Mouse (Mus musculus): Measurements from ENCODE around the gene Eomes. TPM values are rescaled to one million over a fixed set of nuclear protein-coding genes. Genes with fewer than 3 reads are reported as not detected.

Gene Eomes
- polyA plus RNA-seq, 1 experiment: 0.09 TPM

GRCm38 (mm10) chr9:118495933-118496332, 17.9 kb downstream of the Eomes start:
- TF ChIP-seq CTCF (IDR thresholded peaks at IDR 0.05; ENCODE audit: control insufficient read depth, insufficient read depth, insufficient replicate concordance, low read depth, low read length): no peak
- TF ChIP-seq POLR2A (IDR thresholded peaks at IDR 0.05; ENCODE audit: control insufficient read depth, low read depth, low read length): no peak
- H3K4me3 ChIP-seq (ENCODE audit: control insufficient read depth, low read depth, low read length): no peak overlapping the region
- H3K27me3 ChIP-seq (ENCODE audit: control insufficient read depth, insufficient read depth, low read length): no peaks in the 10 kb centered on the region
- H3K36me3 ChIP-seq (ENCODE audit: control insufficient read depth, insufficient read depth, low read length): no peaks in the 10 kb centered on the region
- H3K4me1 ChIP-seq (ENCODE audit: control insufficient read depth, insufficient read depth, low read length): no peaks in the 10 kb centered on the region
- H3K27ac ChIP-seq (ENCODE audit: control insufficient read depth, insufficient read depth, low read depth, low read length): no peak overlapping the region

DNA sequence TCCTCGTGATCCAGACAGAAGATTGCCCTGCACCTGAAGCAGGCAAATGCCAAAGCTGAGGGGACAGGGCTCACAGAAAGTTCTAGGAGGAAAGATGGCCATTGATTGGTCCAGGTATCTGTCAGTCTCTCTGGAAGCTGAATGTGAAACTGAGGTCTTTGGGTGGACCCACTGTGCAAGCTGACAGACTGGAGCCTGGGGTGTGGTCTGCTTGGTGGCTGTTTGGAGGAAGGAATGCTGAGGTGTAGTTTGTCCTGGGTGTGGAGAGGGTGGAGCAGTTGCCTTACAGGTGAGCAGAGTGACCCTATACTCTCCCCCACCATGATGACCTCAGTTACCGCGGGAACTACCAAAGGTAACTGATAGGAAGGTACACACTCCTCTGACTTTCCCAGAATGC, 18.9 kb downstream of the Eomes start:
- H3K4me3 ChIP-seq (ENCODE audit: control insufficient read depth, low read depth, low read length): no peak overlapping the region
- TF ChIP-seq CTCF (IDR thresholded peaks at IDR 0.05; ENCODE audit: control insufficient read depth, insufficient read depth, insufficient replicate concordance, low read depth, low read length) (no peak), POLR2A (IDR thresholded peaks at IDR 0.05; ENCODE audit: control insufficient read depth, low read depth, low read length) (no peak)
- H3K27ac ChIP-seq (ENCODE audit: control insufficient read depth, insufficient read depth, low read depth, low read length): no peak overlapping the region
- H3K27me3 ChIP-seq (ENCODE audit: control insufficient read depth, insufficient read depth, low read length): no peaks in the 10 kb centered on the region
- H3K36me3 ChIP-seq (ENCODE audit: control insufficient read depth, insufficient read depth, low read length): no peaks in the 10 kb centered on the region
- no peaks in the 10 kb centered on the region for H3K4me1 ChIP-seq (ENCODE audit: control insufficient read depth, insufficient read depth, low read length)

DNA sequence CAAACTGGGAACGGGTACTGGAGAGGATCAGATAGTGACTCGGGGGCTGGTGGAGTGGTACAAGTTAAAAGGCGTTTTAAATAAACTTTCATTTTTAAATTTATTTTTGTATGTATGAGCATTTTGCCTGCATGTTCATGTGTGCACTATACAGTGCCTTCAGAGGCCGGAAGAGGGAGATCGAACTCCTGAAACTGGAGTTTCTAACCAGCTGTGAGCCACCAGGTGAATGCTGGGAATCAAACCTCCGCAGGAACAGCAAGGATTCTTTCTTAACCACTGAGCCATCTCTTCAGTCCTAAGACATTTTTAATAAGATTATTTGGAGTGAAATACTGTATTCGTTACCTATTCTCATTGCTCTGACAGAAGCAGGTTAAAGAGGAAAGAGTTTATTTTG, 20.0 kb downstream of the Eomes start:
- H3K4me1 ChIP-seq (ENCODE audit: control insufficient read depth, insufficient read depth, low read length): no peaks in the 10 kb centered on the region
- TF ChIP-seq POLR2A (IDR thresholded peaks at IDR 0.05; ENCODE audit: control insufficient read depth, low read depth, low read length) (no peak), CTCF (IDR thresholded peaks at IDR 0.05; ENCODE audit: control insufficient read depth, insufficient read depth, insufficient replicate concordance, low read depth, low read length) (no peak)
- H3K36me3 ChIP-seq (ENCODE audit: control insufficient read depth, insufficient read depth, low read length): no peaks in the 10 kb centered on the region
- no peak overlapping the region for H3K27ac ChIP-seq (ENCODE audit: control insufficient read depth, insufficient read depth, low read depth, low read length)
- no peaks in the 10 kb centered on the region for H3K27me3 ChIP-seq (ENCODE audit: control insufficient read depth, insufficient read depth, low read length)
- no peak overlapping the region for H3K4me3 ChIP-seq (ENCODE audit: control insufficient read depth, low read depth, low read length)

- Histone ChIP-seq H3K4me1 (ENCODE audit: control insufficient read depth, insufficient read depth, low read length) (peaks cover 4% of the 10 kb centered on the region; the same call in 1 of the 2 replicates), H3K27me3 (ENCODE audit: control insufficient read depth, insufficient read depth, low read length) (no peaks in the 10 kb centered on the region), H3K36me3 (ENCODE audit: control insufficient read depth, insufficient read depth, low read length) (no peaks in the 10 kb centered on the region), H3K4me3 (ENCODE audit: control insufficient read depth, low read depth, low read length) (no peak overlapping the region), H3K27ac (ENCODE audit: control insufficient read depth, insufficient read depth, low read depth, low read length) (no peak overlapping the region)
- no peak for TF ChIP-seq CTCF (IDR thresholded peaks at IDR 0.05; ENCODE audit: control insufficient read depth, insufficient read depth, insufficient replicate concordance, low read depth, low read length)
- no peak for TF ChIP-seq POLR2A (IDR thresholded peaks at IDR 0.05; ENCODE audit: control insufficient read depth, low read depth, low read length)
These were observed 23.0 kb downstream of the Eomes start for GRCm38 (mm10) chr9:118500963-118501362.

GRCm38 (mm10) chr9:118504656-118505055, 26.6 kb downstream of the Eomes start:
- peaks cover 12% of the 10 kb centered on the region for H3K4me1 ChIP-seq (ENCODE audit: control insufficient read depth, insufficient read depth, low read length)
- H3K27ac ChIP-seq (ENCODE audit: control insufficient read depth, insufficient read depth, low read depth, low read length): no peak overlapping the region
- H3K36me3 ChIP-seq (ENCODE audit: control insufficient read depth, insufficient read depth, low read length): no peaks in the 10 kb centered on the region
- H3K27me3 ChIP-seq (ENCODE audit: control insufficient read depth, insufficient read depth, low read length): no peaks in the 10 kb centered on the region
- H3K4me3 ChIP-seq (ENCODE audit: control insufficient read depth, low read depth, low read length): no peak overlapping the region
- TF ChIP-seq POLR2A (IDR thresholded peaks at IDR 0.05; ENCODE audit: control insufficient read depth, low read depth, low read length) (no peak), CTCF (IDR thresholded peaks at IDR 0.05; ENCODE audit: control insufficient read depth, insufficient read depth, insufficient replicate concordance, low read depth, low read length) (no peak)

DNA sequence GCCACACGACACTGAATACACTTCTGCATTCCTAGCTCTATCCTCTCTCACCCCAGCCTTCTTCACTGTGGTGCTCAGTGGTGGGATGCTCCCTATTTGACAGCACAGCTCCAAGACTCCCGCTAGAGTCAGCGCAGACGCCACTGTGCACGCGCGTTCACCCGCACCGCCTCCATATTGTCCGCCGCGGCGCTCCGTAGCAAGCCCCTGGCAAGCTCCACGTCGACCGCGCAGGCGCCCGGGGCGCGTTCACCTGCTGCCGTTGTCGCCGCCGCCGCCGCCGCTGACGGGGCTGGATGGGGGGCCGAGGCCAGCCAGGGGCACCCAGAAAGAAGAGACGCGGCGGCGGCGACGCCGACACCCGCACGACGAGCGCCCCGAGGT, 28.0 kb downstream of the Eomes start, which contains the start of gene Golga4:
TSS of gene Golga4 (plus strand) at position 248 of the 384 bp plus-strand sequence.
- Histone ChIP-seq H3K27me3 (ENCODE audit: control insufficient read depth, insufficient read depth, low read length) (no peaks in the 10 kb centered on the region), H3K27ac (ENCODE audit: control insufficient read depth, insufficient read depth, low read depth, low read length) (peak within 1 kb of the TSS; percentile 95), H3K36me3 (ENCODE audit: control insufficient read depth, insufficient read depth, low read length) (no peaks in the 10 kb centered on the region), H3K4me1 (ENCODE audit: control insufficient read depth, insufficient read depth, low read length) (peaks cover 12% of the 10 kb centered on the region), H3K4me3 (ENCODE audit: control insufficient read depth, low read depth, low read length) (peak within 1 kb of the TSS; percentile 99)
- peak; percentile 74 for TF ChIP-seq POLR2A (IDR thresholded peaks at IDR 0.05; ENCODE audit: control insufficient read depth, low read depth, low read length)
- TF ChIP-seq CTCF (IDR thresholded peaks at IDR 0.05; ENCODE audit: control insufficient read depth, insufficient read depth, insufficient replicate concordance, low read depth, low read length): no peak

GRCm38 (mm10) chr9:118506404-118507231, 28.6 kb downstream of the Eomes start:
- Histone ChIP-seq H3K4me3 (ENCODE audit: control insufficient read depth, low read depth, low read length) (peak overlapping the region; percentile 99), H3K4me1 (ENCODE audit: control insufficient read depth, insufficient read depth, low read length) (peaks cover 14% of the 10 kb centered on the region), H3K27ac (ENCODE audit: control insufficient read depth, insufficient read depth, low read depth, low read length) (peak overlapping the region; percentile 95), H3K36me3 (ENCODE audit: control insufficient read depth, insufficient read depth, low read length) (no peaks in the 10 kb centered on the region; the same call in 1 of the 2 replicates), H3K27me3 (ENCODE audit: control insufficient read depth, insufficient read depth, low read length) (no peaks in the 10 kb centered on the region)
- no peak for TF ChIP-seq POLR2A (IDR thresholded peaks at IDR 0.05; ENCODE audit: control insufficient read depth, low read depth, low read length)
